Mouse (Mus musculus): ENCODE measurements around the gene Snx18. TPM values are rescaled to one million over a fixed set of nuclear protein-coding genes. Genes with fewer than 3 reads are reported as not detected.

Snx18 gene
- total and polyA plus RNA-seq, 3 experiments: 6.4 to 12.6 (median 9.1) TPM

GRCm38 (mm10) chr13:113597616-113598015 is 20.7 kb downstream of the Snx18 start:
- Histone ChIP-seq H3K36me3 (replicated peaks in 1 of 2; ENCODE audit: control insufficient read depth in 1 of 2, insufficient read depth in 1 of 2, low read length in 1 of 2) (peaks cover 0 to 45% of the 10 kb centered on the region in 2 experiments), H3K79me2 (replicated peaks; ENCODE audit: control insufficient read depth, extremely low read depth, insufficient read depth, poor library complexity, severe bottlenecking) (no peaks in the 10 kb centered on the region; the same call in none of the 2 replicates), H3K4me2 (ENCODE audit: insufficient read depth, low read depth, poor library complexity, severe bottlenecking) (no peak overlapping the region), H3K4me3 (replicated peaks in 1 of 3; ENCODE audit: low read depth in 2 of 3, low read length in 2 of 3, poor library complexity in 1 of 3) (no peak overlapping the region), H3K27me3 (replicated peaks) (no peaks in the 10 kb centered on the region), H3K9me3 (replicated peaks; ENCODE audit: low read length) (no peaks in the 10 kb centered on the region), H3K27ac (ENCODE audit: insufficient read depth, low read depth) (no peak overlapping the region), H3K9ac (ENCODE audit: insufficient read depth, low read depth) (no peak overlapping the region), H3K4me1 (ENCODE audit: control insufficient read depth in 1 of 2, insufficient read depth in 2 of 2) (peaks cover 9 to 56% of the 10 kb centered on the region in 2 experiments; a peak in 2 of 4 replicates)
- DNase-seq (ENCODE audit: extremely low read depth): no peak
- in situ Hi-C loops (cut with MboI; ENCODE audit: low pct_ligation_motif_present, low pct_unique_long_range_greater_than_20kb, low sequenced_read_pairs) (no loop called here), dilution Hi-C loops (cut with MboI; ENCODE audit: extremely low pct_ligation_motif_present, extremely low pct_unique_long_range_greater_than_20kb, low sequenced_read_pairs) (no loop called here)
- peak; percentile 44; the same call in 1 of the 2 replicates for TF ChIP-seq MAFK (IDR thresholded peaks at IDR 0.05; ENCODE audit: insufficient replicate concordance, low read length)
- TF ChIP-seq BHLHE40 (IDR thresholded peaks at IDR 0.05; ENCODE audit: low read depth, low read length): no peak

- dilution Hi-C loops (cut with MboI; ENCODE audit: extremely low pct_ligation_motif_present, extremely low pct_unique_long_range_greater_than_20kb, low sequenced_read_pairs) (no loop called here), in situ Hi-C loops (cut with MboI; ENCODE audit: low pct_ligation_motif_present, low pct_unique_long_range_greater_than_20kb, low sequenced_read_pairs) (no loop called here)
- no peak overlapping the region for H3K4me3 ChIP-seq (replicated peaks in 1 of 3; ENCODE audit: low read depth in 2 of 3, low read length in 2 of 3, poor library complexity in 1 of 3)
- H3K4me1 ChIP-seq (ENCODE audit: control insufficient read depth in 1 of 2, insufficient read depth in 2 of 2): peaks cover 9 to 50% of the 10 kb centered on the region in 2 experiments; a peak in 2 of 4 replicates
- peaks cover 0 to 46% of the 10 kb centered on the region in 2 experiments for H3K36me3 ChIP-seq (replicated peaks in 1 of 2; ENCODE audit: control insufficient read depth in 1 of 2, insufficient read depth in 1 of 2, low read length in 1 of 2)
- no peaks in the 10 kb centered on the region; the same call in none of the 2 replicates for H3K79me2 ChIP-seq (replicated peaks; ENCODE audit: control insufficient read depth, extremely low read depth, insufficient read depth, poor library complexity, severe bottlenecking)
- DNase-seq (ENCODE audit: extremely low read depth): no peak
- no peak overlapping the region for H3K9ac ChIP-seq (ENCODE audit: insufficient read depth, low read depth)
- no peaks in the 10 kb centered on the region for H3K27me3 ChIP-seq (replicated peaks)
- H3K4me2 ChIP-seq (ENCODE audit: insufficient read depth, low read depth, poor library complexity, severe bottlenecking): no peak overlapping the region
- no peak overlapping the region for H3K27ac ChIP-seq (ENCODE audit: insufficient read depth, low read depth)
- no peak for TF ChIP-seq ELF1 (IDR thresholded peaks at IDR 0.05; ENCODE audit: low read depth, low read length)
- TF ChIP-seq MXI1 (IDR thresholded peaks at IDR 0.05; ENCODE audit: low read depth, low read length): no peak
- TF ChIP-seq CHD2 (IDR thresholded peaks at IDR 0.05; ENCODE audit: low read length): no peak
- TF ChIP-seq USF1 (IDR thresholded peaks at IDR 0.05; ENCODE audit: low read depth, low read length): no peak
- no peak for TF ChIP-seq NELFE (IDR thresholded peaks at IDR 0.05; ENCODE audit: low read depth, low read length)
- no peak for TF ChIP-seq IRF4 (IDR thresholded peaks at IDR 0.05; ENCODE audit: low read depth, low read length)
- TF ChIP-seq MAZ (IDR thresholded peaks at IDR 0.05; ENCODE audit: low read depth, low read length): no peak
- no peak for TF ChIP-seq MAFK (IDR thresholded peaks at IDR 0.05; ENCODE audit: insufficient replicate concordance, low read length)
- no peak for TF ChIP-seq UBTF (IDR thresholded peaks at IDR 0.05; ENCODE audit: low read depth, low read length)
- H3K9me3 ChIP-seq (replicated peaks; ENCODE audit: low read length): no peaks in the 10 kb centered on the region
Observed at GRCm38 (mm10) chr13:113596821-113597541, 21.4 kb downstream of the Snx18 start.

- H3K4me2 ChIP-seq (ENCODE audit: insufficient read depth, low read depth, poor library complexity, severe bottlenecking): no peak overlapping the region
- H3K27me3 ChIP-seq (replicated peaks): no peaks in the 10 kb centered on the region
- no peaks in the 10 kb centered on the region; the same call in 1 of the 2 replicates for H3K79me2 ChIP-seq (replicated peaks; ENCODE audit: control insufficient read depth, extremely low read depth, insufficient read depth, poor library complexity, severe bottlenecking)
- TF ChIP-seq SMC3 (IDR thresholded peaks at IDR 0.05; ENCODE audit: low read depth, low read length): no peak
- TF ChIP-seq MAZ (IDR thresholded peaks at IDR 0.05; ENCODE audit: low read depth, low read length): no peak
- no peak for TF ChIP-seq MAFK (IDR thresholded peaks at IDR 0.05; ENCODE audit: insufficient replicate concordance, low read length)
- TF ChIP-seq JUN (IDR thresholded peaks at IDR 0.05; ENCODE audit: insufficient read depth, low read depth, low read length): no peak
- no peak for TF ChIP-seq CHD1 (IDR thresholded peaks at IDR 0.05; ENCODE audit: low read depth, low read length)
- no peak for TF ChIP-seq USF1 (IDR thresholded peaks at IDR 0.05; ENCODE audit: low read depth, low read length)
- no peak for TF ChIP-seq E2F4 (IDR thresholded peaks at IDR 0.05; ENCODE audit: insufficient replicate concordance, low read depth, low read length)
- no peak for TF ChIP-seq POLR2A (IDR thresholded peaks at IDR 0.05; ENCODE audit: low read depth, low read length)
- no peak for TF ChIP-seq MAX (IDR thresholded peaks at IDR 0.05; ENCODE audit: low read length)
- no peak for TF ChIP-seq GABPA (IDR thresholded peaks at IDR 0.05; ENCODE audit: insufficient replicate concordance, low read depth, low read length)
- no peak for TF ChIP-seq KAT2A (IDR thresholded peaks at IDR 0.05; ENCODE audit: insufficient replicate concordance, low read length)
- TF ChIP-seq ZKSCAN1 (IDR thresholded peaks at IDR 0.05; ENCODE audit: borderline replicate concordance, low read depth, low read length): no peak
- no peak for TF ChIP-seq SIN3A (IDR thresholded peaks at IDR 0.05; ENCODE audit: low read length)
- no peak for TF ChIP-seq NELFE (IDR thresholded peaks at IDR 0.05; ENCODE audit: low read depth, low read length)
- TF ChIP-seq UBTF (IDR thresholded peaks at IDR 0.05; ENCODE audit: low read depth, low read length): no peak
- no peak for TF ChIP-seq RAD21 (IDR thresholded peaks at IDR 0.05; ENCODE audit: low read depth, low read length)
- no peak for TF ChIP-seq JUND (conservative IDR thresholded peaks at IDR 0.05; ENCODE audit: low read depth, low read length)
- no peak for TF ChIP-seq POLR2AphosphoS2 (IDR thresholded peaks at IDR 0.05; ENCODE audit: low read depth, low read length)
- peaks cover 7 to 40% of the 10 kb centered on the region in 2 experiments; a peak in 2 of 4 replicates for H3K4me1 ChIP-seq (ENCODE audit: control insufficient read depth in 1 of 2, insufficient read depth in 2 of 2)
- H3K4me3 ChIP-seq (replicated peaks in 1 of 3; ENCODE audit: low read depth in 2 of 3, low read length in 2 of 3, poor library complexity in 1 of 3): no peak overlapping the region
- no peak for DNase-seq (ENCODE audit: extremely low read depth)
- H3K36me3 ChIP-seq (replicated peaks in 1 of 2; ENCODE audit: control insufficient read depth in 1 of 2, insufficient read depth in 1 of 2, low read length in 1 of 2): peaks cover 0 to 55% of the 10 kb centered on the region in 2 experiments
- no peak overlapping the region for H3K27ac ChIP-seq (ENCODE audit: insufficient read depth, low read depth)
- in situ Hi-C loops (cut with MboI; ENCODE audit: low pct_ligation_motif_present, low pct_unique_long_range_greater_than_20kb, low sequenced_read_pairs): no loop called here
- dilution Hi-C loops (cut with MboI; ENCODE audit: extremely low pct_ligation_motif_present, extremely low pct_unique_long_range_greater_than_20kb, low sequenced_read_pairs): no loop called here
- no peaks in the 10 kb centered on the region for H3K9me3 ChIP-seq (replicated peaks; ENCODE audit: low read length)
- H3K9ac ChIP-seq (ENCODE audit: insufficient read depth, low read depth): no peak overlapping the region
Observed at GRCm38 (mm10) chr13:113595987-113596386, 22.4 kb downstream of the Snx18 start.

Data from CH12.LX (cell line).